ENCODE assay signal across 13 mouse cellular contexts in genomic region chr5:148057433-148057832, GRCm38 (mm10).
"Had no signal": no experiment of that assay in that cellular context is flagged by ENCODE, and none has a peak within 500 bp of the region (broad histone marks: within the 10 kb centered on the region; RNA-seq: fewer than 3 reads in every experiment).

No protein-coding gene starts in this region.

- DNase-seq: kidney, adult 9 months; kidney, postnatal 14 days; kidney, postnatal 4 days; left cerebral cortex, postnatal 4 days; liver; lung, adult 18-20 months; lung, postnatal 10 days; lung, postnatal 36 days; thymus, adult 2 months; thymus, postnatal 14 days had no signal

- ATAC-seq: liver, embryonic 12.5 days; midbrain, embryonic 13.5 days; midbrain, embryonic 16.5 days had no signal
